Mouse (Mus musculus) neural tube, embryonic 15.5 days (tissue): ENCODE measurements at regions not wholly inside any gene's neighbourhood (a gene's known extent, or its start where the extent isn't known, plus 50 kb on each side); places are given as distances from the start of the nearest gene placed in this dataset.

Source experiments
- ATAC-seq: fragments of 200-750 bp; cut with Nextera tagmentation; 2 replicates; pipeline ENCODE4 v1.8.0; 2017; ENCODE audit warnings: mild to moderate bottlenecking, moderate TSS enrichment, moderate library complexity; ENCODE audit not compliant: low FRiP score
- H3K27ac ChIP-seq: fragments of 300-500 bp; sonication (generic); replicated peaks from 2 replicates; pipeline ENCODE4 v1.5.1; 2015; ENCODE audit warnings: mild to moderate bottlenecking, inconsistent platforms
- H3K27me3 ChIP-seq: fragments of 300-500 bp; sonication (generic); replicated peaks from 2 replicates; pipeline ENCODE4 v1.6.1; 2015; ENCODE audit warnings: inconsistent platforms
- H3K36me3 ChIP-seq: fragments of 300-500 bp; sonication (generic); 2 replicates; pipeline ENCODE4 v1.6.1; 2015; ENCODE audit warnings: inconsistent platforms
- H3K4me1 ChIP-seq: fragments of 300-500 bp; sonication (generic); 2 replicates; pipeline ENCODE4 v1.6.1; 2015; ENCODE audit warnings: inconsistent platforms
- H3K4me2 ChIP-seq: fragments of 300-500 bp; sonication (generic); 2 replicates; pipeline ENCODE4 v1.6.1; 2015; ENCODE audit warnings: inconsistent platforms, mild to moderate bottlenecking, moderate library complexity
- H3K4me3 ChIP-seq: fragments of 300-500 bp; sonication (generic); replicated peaks from 2 replicates; pipeline ENCODE4 v1.5.1; 2015; ENCODE audit warnings: mild to moderate bottlenecking, inconsistent platforms
- H3K9ac ChIP-seq: fragments of 300-500 bp; sonication (generic); replicated peaks from 2 replicates; pipeline ENCODE4 v1.6.1; 2015; ENCODE audit warnings: mild to moderate bottlenecking, inconsistent platforms
- H3K9me3 ChIP-seq: fragments of 300-500 bp; sonication (generic); replicated peaks from 2 replicates; pipeline ENCODE4 v1.6.1; 2016; ENCODE audit warnings: inconsistent platforms
- WGBS: fragments of 180-500 bp; shearing (Covaris S2); methylation state at CpG from one replicate; pipeline ENCODE4 v1.1.7; 2015; ENCODE audit warnings: mixed read lengths; 5-methylcytosine and 5-hydroxymethylcytosine counted together

- Histone ChIP-seq H3K4me3 (no peak overlapping the region), H3K27ac (peak overlapping the region; percentile 70), H3K4me2 (peak overlapping the region; percentile 34), H3K36me3 (no peaks in the 10 kb centered on the region), H3K9ac (no peak overlapping the region), H3K27me3 (no peaks in the 10 kb centered on the region), H3K4me1 (peaks cover 43% of the 10 kb centered on the region), H3K9me3 (no peaks in the 10 kb centered on the region)
- ATAC-seq: peak; percentile 76
- WGBS: 21% methylated on average over 24 of the region's 24 CpGs
Measured at GRCm38 (mm10) chr9:61756801-61757342, 157.5 kb downstream of the Rplp1 start.

- Histone ChIP-seq H3K4me1 (peaks cover 43% of the 10 kb centered on the region), H3K9ac (no peak overlapping the region)
- ATAC-seq: peak; percentile 54
Measured at GRCm38 (mm10) chr9:61756224-61756800, 158.0 kb downstream of the Rplp1 start.

GRCm38 (mm10) chr9:61755311-61755710, 159.0 kb downstream of the Rplp1 start:
- no peak for ATAC-seq
- Histone ChIP-seq H3K4me2 (no peak overlapping the region), H3K27me3 (no peaks in the 10 kb centered on the region; the same call in 1 of the 2 replicates), H3K27ac (no peak overlapping the region), H3K36me3 (no peaks in the 10 kb centered on the region), H3K9me3 (no peaks in the 10 kb centered on the region), H3K4me1 (peaks cover 39% of the 10 kb centered on the region), H3K4me3 (no peak overlapping the region), H3K9ac (no peak overlapping the region)
- 54% methylated on average over 3 of the region's 3 CpGs for WGBS

More at GRCm38 (mm10) chr9:61756224-61756800, 158.0 kb downstream of the Rplp1 start:
- peak overlapping the region; percentile 34; the same call in 1 of the 2 replicates for H3K4me2 ChIP-seq
- H3K27me3 ChIP-seq: no peaks in the 10 kb centered on the region
- H3K9me3 ChIP-seq: no peaks in the 10 kb centered on the region
- H3K27ac ChIP-seq: peak overlapping the region; percentile 70
- no peak overlapping the region for H3K4me3 ChIP-seq
- H3K36me3 ChIP-seq: no peaks in the 10 kb centered on the region
- WGBS: 35% methylated on average over 15 of the region's 15 CpGs

- Histone ChIP-seq H3K27me3 (no peaks in the 10 kb centered on the region; the same call in 1 of the 2 replicates), H3K9me3 (no peaks in the 10 kb centered on the region), H3K9ac (no peak overlapping the region), H3K4me2 (no peak overlapping the region), H3K27ac (no peak overlapping the region), H3K4me1 (peaks cover 36% of the 10 kb centered on the region), H3K4me3 (no peak overlapping the region), H3K36me3 (no peaks in the 10 kb centered on the region)
- ATAC-seq: no peak
- 39% methylated on average over 10 of the region's 10 CpGs for WGBS
Measured at GRCm38 (mm10) chr9:61753795-61754194, 160.5 kb downstream of the Rplp1 start.

GRCm38 (mm10) chr9:61749201-61749600, 165.1 kb downstream of the Rplp1 start:
- Histone ChIP-seq H3K4me3 (no peak overlapping the region), H3K9ac (no peak overlapping the region), H3K27ac (no peak overlapping the region), H3K27me3 (no peaks in the 10 kb centered on the region; the same call in 1 of the 2 replicates), H3K4me2 (no peak overlapping the region), H3K36me3 (no peaks in the 10 kb centered on the region), H3K4me1 (peaks cover 18% of the 10 kb centered on the region), H3K9me3 (no peaks in the 10 kb centered on the region)
- no peak for ATAC-seq
- 90% methylated on average over 4 of the region's 4 CpGs for WGBS

- H3K4me2 ChIP-seq: no peak overlapping the region
- ATAC-seq: no peak
Measured at GRCm38 (mm10) chr9:61748416-61748815, 165.9 kb downstream of the Rplp1 start.

GRCm38 (mm10) chr9:61746401-61746800, 167.9 kb downstream of the Rplp1 start:
- Histone ChIP-seq H3K9me3 (no peaks in the 10 kb centered on the region), H3K9ac (no peak overlapping the region), H3K4me1 (peaks cover 9% of the 10 kb centered on the region; the same call in 1 of the 2 replicates), H3K4me2 (no peak overlapping the region), H3K36me3 (no peaks in the 10 kb centered on the region), H3K27ac (no peak overlapping the region), H3K27me3 (no peaks in the 10 kb centered on the region; the same call in 1 of the 2 replicates), H3K4me3 (no peak overlapping the region)
- WGBS: 69% methylated on average over 6 of the region's 6 CpGs
- ATAC-seq: no peak

More at GRCm38 (mm10) chr9:61748416-61748815, 165.9 kb downstream of the Rplp1 start:
- Histone ChIP-seq H3K9me3 (no peaks in the 10 kb centered on the region), H3K36me3 (no peaks in the 10 kb centered on the region), H3K27ac (no peak overlapping the region), H3K4me3 (no peak overlapping the region), H3K4me1 (peaks cover 11% of the 10 kb centered on the region), H3K27me3 (no peaks in the 10 kb centered on the region; the same call in 1 of the 2 replicates), H3K9ac (no peak overlapping the region)

GRCm38 (mm10) chr9:61745301-61745801, 169.0 kb downstream of the Rplp1 start:
- WGBS: 17% methylated on average over 7 of the region's 7 CpGs
- Histone ChIP-seq H3K4me2 (no peak overlapping the region), H3K27ac (no peak overlapping the region), H3K9me3 (no peaks in the 10 kb centered on the region), H3K4me1 (peaks cover 9% of the 10 kb centered on the region; the same call in 1 of the 2 replicates), H3K27me3 (no peaks in the 10 kb centered on the region), H3K9ac (no peak overlapping the region), H3K4me3 (no peak overlapping the region), H3K36me3 (no peaks in the 10 kb centered on the region)
- no peak for ATAC-seq

GRCm38 (mm10) chr9:61733540-61733939, 180.8 kb downstream of the Rplp1 start:
- Histone ChIP-seq H3K4me1 (no peaks in the 10 kb centered on the region), H3K27ac (no peak overlapping the region), H3K27me3 (no peaks in the 10 kb centered on the region), H3K4me3 (no peak overlapping the region), H3K4me2 (no peak overlapping the region), H3K36me3 (no peaks in the 10 kb centered on the region), H3K9me3 (no peaks in the 10 kb centered on the region), H3K9ac (no peak overlapping the region)
- no peak for ATAC-seq
- WGBS: 58% methylated on average over 2 of the region's 2 CpGs

- no peak overlapping the region for H3K9ac ChIP-seq
- ATAC-seq: no peak
- 79% methylated on average over 4 of the region's 4 CpGs for WGBS
Measured at GRCm38 (mm10) chr9:61732747-61733146, 181.6 kb downstream of the Rplp1 start.

GRCm38 (mm10) chr9:61728115-61728514, 186.2 kb downstream of the Rplp1 start:
- Histone ChIP-seq H3K27me3 (no peaks in the 10 kb centered on the region), H3K4me1 (no peaks in the 10 kb centered on the region), H3K27ac (no peak overlapping the region), H3K9ac (no peak overlapping the region), H3K4me2 (no peak overlapping the region), H3K4me3 (no peak overlapping the region), H3K36me3 (no peaks in the 10 kb centered on the region), H3K9me3 (no peaks in the 10 kb centered on the region)
- ATAC-seq: no peak
- WGBS: 86% methylated on average over 4 of the region's 4 CpGs

More at GRCm38 (mm10) chr9:61732747-61733146, 181.6 kb downstream of the Rplp1 start:
- H3K4me1 ChIP-seq: no peaks in the 10 kb centered on the region
- H3K4me3 ChIP-seq: no peak overlapping the region
- H3K36me3 ChIP-seq: no peaks in the 10 kb centered on the region
- no peak overlapping the region for H3K4me2 ChIP-seq
- H3K27me3 ChIP-seq: no peaks in the 10 kb centered on the region
- no peak overlapping the region for H3K27ac ChIP-seq
- no peaks in the 10 kb centered on the region for H3K9me3 ChIP-seq

GRCm38 (mm10) chr9:61727651-61728050, 186.7 kb downstream of the Rplp1 start:
- Histone ChIP-seq H3K4me3 (no peak overlapping the region), H3K4me2 (no peak overlapping the region), H3K9ac (no peak overlapping the region), H3K9me3 (no peaks in the 10 kb centered on the region), H3K27me3 (no peaks in the 10 kb centered on the region), H3K27ac (no peak overlapping the region), H3K4me1 (no peaks in the 10 kb centered on the region), H3K36me3 (no peaks in the 10 kb centered on the region)
- ATAC-seq: no peak
- 70% methylated on average over 10 of the region's 10 CpGs for WGBS
